Mouse (Mus musculus): ENCODE results near the gene Emc8. TPM values are rescaled to one million over a fixed set of nuclear protein-coding genes. Genes with fewer than 3 reads are reported as not detected.
A peak's percentile ranks its signal among the peaks of the same experiment; 100 is the strongest.

Gene Emc8
- total RNA-seq (2021): 10 to 100 TPM; 25.6 to 34.3 TPM
- long read RNA-seq, experiment 1, full-length matches to known transcripts: 13 of 16 reads
- long read RNA-seq, experiment 1, partial matches to known transcripts: 1 of 16 reads
- long read RNA-seq, experiment 1, other reads (novel, unspliced or antisense): 2 of 16 reads
- long read RNA-seq, experiment 2, full-length matches to known transcripts: 16 of 17 reads
- long read RNA-seq, experiment 2, partial matches to known transcripts: 0 of 17 reads
- long read RNA-seq, experiment 2, other reads (novel, unspliced or antisense): 1 of 17 reads

DNA sequence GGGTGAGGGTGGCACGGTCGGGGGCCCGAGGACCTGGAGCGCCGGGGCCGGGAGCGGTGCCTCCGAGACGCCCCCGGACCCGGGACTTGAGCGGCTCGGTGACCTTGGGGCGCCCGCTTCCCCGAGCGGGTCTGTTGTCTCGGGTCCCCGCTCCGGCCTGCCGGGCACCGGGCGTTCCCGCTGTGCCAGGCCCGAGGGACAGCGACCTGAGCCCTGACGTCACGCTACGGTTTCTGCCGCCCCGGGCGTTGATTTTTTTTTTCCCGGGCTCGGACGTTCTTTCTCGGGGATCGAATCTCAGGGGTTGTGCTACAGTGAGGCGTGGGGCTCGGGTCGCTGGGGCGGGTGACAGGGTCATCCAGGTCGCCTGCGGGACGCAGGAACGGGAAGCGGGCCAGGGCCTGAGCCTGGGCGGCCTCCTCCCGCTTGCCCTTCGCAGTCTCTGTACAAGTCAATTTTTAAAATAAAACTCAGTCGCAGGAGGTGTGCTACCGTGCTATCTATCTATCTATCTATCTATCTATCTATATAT lies at the start of gene Emc8:
TSS of gene Emc8 (minus strand) at position 200 of the 532 bp plus-strand sequence.
- peak; percentile 39 for DNase-seq
- intact Hi-C loops (cut with DNase I; ENCODE audit: low total_unique reads): no loop called here

DNA sequence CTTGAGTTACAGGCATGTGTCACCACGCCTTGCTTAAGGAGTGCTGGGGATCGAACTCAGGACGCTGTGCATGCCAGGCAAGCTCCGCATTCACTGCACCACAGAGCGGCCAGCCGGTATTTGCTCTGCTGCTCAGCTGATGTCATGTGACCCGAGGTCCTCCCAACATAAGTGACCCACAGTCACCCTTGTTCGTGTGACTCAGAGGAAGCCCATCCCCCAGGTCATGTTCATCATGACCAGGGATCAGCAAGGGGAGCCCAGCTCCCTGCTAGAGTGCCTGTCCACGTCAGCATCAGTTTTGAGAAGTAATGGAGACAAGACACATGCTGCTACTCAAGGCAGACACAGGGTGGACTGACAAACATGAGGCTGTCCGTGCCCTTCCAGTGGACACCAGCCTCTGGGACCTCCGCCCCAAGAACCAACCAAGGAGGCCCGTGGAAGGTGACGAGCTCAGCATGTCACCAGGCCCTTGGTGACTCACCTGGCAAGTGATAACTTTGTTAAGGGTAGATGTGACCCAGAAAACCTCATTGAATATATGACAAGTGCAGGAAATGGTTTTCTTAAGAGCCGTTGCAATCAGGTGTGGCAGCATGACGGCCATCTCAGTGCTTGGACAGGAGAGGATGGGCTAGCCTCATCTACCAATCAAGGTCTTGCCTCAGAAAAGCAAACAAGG lies 47.8 kb upstream of the Emc8 start:
- intact Hi-C loops (cut with DNase I; ENCODE audit: low total_unique reads): no loop called here
- no peak for DNase-seq

DNA sequence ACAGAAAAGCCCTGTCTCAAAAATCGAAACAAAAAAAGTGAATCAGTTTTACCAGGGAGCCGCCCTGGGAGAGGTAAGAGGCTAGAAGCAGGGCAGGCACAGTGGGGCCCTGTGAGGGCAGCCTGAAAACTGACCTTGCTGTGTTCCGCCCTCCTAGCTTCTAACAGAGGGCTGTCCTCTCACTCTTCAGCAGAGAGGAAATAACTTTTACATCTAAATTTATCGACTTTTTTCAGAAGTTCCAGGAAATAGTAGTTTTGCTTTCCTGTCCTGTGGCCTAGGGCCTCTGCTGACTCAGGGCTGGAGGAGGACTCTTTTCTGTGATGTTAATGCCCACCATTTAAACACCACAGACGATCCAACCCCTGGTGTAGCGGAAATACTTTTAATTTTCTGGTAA lies 46.8 kb upstream of the Emc8 start:
- DNase-seq: no peak
- intact Hi-C loops (cut with DNase I; ENCODE audit: low total_unique reads): no loop called here

DNA sequence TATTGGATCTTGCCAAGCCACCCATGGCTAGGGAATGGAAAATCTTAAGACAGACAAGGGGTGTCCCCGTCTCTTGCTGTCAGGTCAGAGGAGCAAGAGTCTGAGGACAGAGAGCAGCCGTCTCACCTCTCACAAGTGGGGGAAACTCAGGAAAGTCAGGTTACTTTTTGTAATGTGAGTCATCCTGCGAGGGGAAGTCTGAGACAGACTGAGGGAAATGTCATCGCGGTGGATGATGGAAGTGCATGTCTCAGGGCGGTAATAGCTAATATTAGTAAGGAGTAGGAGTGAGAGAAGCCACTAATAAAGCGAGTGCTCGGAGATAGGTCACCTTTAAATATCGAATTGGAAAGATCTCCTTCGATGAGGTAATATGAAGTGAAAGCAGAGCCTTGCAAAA lies 40.8 kb upstream of the Emc8 start:
- intact Hi-C loops (cut with DNase I; ENCODE audit: low total_unique reads): no loop called here
- DNase-seq: no peak

DNA sequence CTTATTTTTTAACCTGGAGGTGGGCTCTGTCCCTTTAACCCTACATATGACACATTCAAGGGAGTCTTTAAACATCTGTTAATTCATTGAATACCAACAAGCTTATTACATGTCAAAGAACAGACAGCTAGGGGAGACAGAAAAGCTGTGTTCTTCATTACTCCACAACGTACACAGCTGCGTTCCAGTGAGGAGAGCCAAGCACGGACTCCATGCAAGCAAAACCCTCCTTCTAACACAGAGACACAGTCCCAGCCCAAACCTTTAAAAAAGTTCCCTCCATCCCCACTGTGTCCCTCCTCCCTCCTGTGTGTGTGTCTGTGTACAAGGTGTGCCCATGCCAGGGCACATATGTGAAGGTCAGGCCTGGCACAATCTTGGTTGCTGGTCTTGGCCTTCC lies 37.8 kb upstream of the Emc8 start:
- intact Hi-C loops (cut with DNase I; ENCODE audit: low total_unique reads): no loop called here
- DNase-seq: no peak

DNA sequence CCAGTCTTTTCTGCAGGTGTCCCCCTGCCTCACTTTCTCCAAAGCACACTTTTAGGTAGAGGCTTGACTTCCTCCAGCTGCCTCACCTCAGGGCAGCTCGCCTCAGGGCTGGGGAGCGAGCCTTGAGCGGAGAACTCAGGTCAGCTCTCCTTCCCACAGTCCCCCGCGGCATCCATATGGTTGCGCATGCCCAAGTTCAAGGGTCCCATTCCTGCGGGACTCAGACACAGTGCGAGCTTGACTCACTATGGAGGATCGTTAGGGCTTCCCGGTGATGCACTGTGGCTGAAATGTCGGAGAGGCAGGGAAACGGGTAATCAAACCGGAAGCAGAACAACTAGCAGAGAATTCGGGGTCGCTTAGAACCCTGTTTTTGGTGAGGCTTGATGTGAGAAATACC lies 36.8 kb upstream of the Emc8 start:
- DNase-seq: no peak
- intact Hi-C loops (cut with DNase I; ENCODE audit: low total_unique reads): no loop called here

DNA sequence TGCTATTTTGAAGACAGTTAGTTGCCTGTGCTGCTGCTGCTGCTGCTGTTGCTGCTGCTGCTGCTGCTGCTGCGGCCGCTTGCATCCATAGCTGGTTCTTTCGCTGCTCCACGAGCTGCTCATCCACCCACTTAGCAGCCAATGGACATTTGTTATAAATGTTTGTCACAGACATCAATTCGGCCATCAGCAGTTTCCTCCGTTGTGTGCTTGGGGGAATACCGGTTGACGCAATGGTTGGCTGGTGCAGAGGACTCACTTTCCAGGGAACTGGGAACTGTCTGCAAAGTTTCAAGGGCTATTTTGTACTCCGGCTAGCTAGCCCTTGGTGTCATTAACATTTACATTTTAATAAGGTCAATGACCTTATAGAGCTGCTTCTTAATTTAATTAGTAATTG lies 35.8 kb upstream of the Emc8 start:
- intact Hi-C loops (cut with DNase I; ENCODE audit: low total_unique reads): no loop called here
- DNase-seq: peak; percentile 41

DNA sequence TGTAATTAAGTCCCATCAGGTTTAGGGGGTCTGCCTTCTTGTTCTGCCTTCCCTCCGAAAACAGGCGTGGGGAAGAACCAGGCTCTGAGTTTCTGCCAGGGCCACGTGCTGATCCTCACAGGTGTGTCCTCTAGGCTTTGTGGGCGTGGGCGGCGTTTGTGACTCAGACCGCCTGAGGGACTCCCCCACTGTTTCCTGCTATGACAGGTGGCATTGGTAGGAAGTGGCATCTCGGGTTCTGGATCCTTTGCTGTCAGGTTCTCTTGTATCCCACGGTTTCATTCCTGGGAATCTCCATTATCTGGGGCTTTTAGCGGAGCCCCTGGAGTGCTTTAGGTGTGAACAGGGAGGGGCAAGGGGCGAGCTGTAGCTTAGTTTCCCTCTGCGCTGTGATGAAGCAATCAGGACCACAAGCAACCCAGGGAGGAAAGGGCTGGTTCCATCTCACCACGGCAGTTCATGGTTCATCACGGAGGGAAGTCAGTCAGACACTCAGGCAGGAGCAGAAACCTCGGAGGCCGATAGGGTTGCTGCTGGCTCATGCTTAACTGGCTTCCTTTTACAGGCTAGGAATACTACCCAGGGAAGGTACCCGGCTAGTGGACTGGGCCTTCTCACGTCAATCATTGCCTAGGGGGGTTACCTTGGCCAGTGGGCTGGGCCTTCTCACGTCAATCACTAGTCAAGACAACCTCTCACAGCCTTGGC lies 33.5 kb upstream of the Emc8 start:
- intact Hi-C loops (cut with DNase I; ENCODE audit: low total_unique reads): no loop called here
- no peak for DNase-seq

DNA sequence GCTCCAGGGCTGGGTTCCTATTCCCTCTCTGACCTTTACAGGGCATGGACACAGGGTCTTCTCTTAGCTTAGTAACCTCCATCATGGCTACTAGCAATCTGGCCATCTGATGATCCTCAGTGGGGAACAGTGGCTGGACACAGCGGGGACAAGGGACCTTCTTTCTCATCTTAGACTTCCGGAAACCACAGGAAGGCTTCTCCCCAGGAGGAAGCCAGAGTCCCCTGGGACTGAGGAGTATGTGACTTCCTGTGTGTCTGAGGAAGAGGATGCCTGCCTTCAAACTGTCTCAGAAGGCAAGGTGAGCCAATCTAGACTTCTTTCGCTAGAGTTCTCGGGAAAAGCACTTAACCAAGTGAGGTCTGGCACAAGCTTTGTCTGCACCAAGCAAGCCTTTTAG lies 31.7 kb upstream of the Emc8 start:
- intact Hi-C loops (cut with DNase I; ENCODE audit: low total_unique reads): no loop called here
- DNase-seq: no peak

DNA sequence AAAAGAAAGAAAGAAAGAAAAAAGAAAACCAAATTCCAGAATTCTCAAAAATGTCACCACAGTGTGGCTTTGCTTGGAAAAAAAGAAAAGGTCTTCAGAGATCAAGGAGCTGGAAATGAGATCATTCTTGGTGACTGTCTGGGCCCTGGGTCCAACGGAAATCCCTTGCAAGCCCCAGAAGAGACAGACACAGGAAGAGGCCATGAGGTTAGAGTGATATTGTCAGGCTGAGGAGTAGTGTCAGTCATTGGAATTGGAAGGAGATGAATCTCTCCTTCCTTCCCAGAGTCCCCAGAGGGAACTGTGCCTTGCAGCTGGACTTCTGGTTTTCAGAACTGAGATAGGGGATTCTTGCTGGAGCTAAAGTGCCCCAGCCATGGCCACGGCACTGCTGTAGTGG lies 31.2 kb upstream of the Emc8 start:
- intact Hi-C loops (cut with DNase I; ENCODE audit: low total_unique reads): no loop called here
- no peak for DNase-seq

DNA sequence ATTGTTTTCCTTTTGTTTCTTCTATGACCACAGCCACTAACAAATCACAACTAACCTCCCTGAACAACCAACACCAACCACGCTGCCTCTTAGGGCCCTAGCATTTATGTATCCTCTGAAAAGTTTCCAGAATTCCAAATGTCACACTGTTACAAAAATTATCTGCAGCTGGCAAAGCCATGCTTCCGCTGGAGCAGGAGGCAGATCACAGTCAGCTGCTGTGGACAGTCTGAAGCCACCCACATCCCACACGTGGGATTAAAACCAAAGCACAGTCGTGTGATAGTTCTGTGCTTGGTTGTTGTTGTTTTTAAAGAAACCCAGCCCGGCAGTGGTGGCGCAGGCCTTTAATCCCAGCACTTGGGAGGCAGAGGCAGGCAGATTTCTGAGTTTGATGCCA lies 30.7 kb upstream of the Emc8 start:
- intact Hi-C loops (cut with DNase I; ENCODE audit: low total_unique reads): no loop called here
- no peak for DNase-seq

DNA sequence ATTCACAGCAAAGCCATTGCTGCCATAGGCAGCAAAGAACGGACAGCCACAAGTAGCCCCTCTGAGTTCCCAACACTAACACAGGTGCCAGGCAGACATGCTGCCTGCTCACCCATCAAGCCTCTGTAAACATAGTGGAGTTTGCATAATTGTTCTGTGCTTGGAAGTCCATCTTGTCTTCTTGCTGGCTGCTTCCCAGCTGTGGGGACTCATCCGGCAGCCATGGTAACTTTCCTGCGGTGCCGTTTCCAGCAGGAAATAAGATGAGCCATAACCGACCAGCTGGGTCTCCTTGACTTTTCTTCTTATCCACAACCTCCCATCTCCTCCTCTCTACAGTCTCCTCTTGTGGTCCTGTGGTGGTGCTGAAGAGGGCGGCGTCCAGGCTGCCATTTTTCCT lies 30.1 kb upstream of the Emc8 start:
- intact Hi-C loops (cut with DNase I; ENCODE audit: low total_unique reads): no loop called here

DNA sequence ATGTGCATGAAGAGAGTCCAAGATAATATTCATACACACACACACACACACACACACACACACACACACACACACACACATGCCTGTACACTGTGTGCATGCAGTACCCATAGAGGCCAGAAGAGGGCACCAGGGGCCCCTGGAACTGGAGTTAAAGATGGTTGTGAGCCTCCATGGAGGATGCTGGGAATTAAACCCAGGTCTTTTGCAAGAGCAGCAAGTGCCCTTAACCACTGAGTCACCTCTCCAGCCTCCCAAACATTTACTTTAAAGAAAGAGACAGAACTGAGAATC lies 29.6 kb upstream of the Emc8 start:
- no peak for DNase-seq
- intact Hi-C loops (cut with DNase I; ENCODE audit: low total_unique reads): no loop called here

More for the DNA sequence above, 30.1 kb upstream of the Emc8 start:
- DNase-seq: no peak

DNA sequence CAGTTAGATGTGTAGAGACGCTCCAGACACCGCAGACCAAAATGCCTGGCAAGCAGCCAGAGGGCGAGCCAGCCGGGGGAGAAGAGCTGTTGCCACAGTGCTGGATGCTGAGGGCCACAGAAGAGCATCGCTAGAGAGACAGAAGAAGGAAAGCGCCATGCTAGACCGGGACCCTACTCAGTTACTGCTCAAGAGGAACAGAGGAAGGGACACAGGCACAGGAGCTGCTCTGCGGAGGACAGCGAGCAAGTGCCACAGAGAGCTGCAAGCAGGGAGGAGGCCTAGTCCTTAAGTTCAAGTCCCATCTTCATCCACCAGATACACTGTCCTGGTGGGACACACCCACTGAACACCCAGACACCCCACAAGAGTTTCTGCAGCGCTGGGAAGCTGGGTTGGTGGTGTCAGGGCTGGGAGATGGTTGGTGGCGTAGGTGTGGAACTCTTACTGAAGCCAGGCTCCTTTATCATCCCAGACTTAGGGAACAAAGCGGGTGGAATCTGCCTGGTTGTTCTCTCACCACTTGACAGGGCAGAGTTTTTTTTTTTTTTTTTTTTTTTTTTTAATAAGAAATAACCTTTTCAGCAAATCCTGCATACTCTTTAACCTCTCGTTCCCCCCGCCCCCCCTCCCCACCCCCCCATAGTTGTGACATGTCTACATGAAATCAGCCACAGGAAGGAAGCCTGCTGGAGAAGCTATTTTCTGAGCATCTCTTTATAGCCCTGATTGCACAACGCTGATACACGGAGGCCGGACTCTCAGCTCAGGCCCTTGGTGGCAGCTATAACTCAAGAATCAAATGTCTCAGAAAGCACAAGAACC lies 29.0 kb upstream of the Emc8 start:
- intact Hi-C loops (cut with DNase I; ENCODE audit: low total_unique reads): no loop called here
- peak; percentile 68 for DNase-seq

DNA sequence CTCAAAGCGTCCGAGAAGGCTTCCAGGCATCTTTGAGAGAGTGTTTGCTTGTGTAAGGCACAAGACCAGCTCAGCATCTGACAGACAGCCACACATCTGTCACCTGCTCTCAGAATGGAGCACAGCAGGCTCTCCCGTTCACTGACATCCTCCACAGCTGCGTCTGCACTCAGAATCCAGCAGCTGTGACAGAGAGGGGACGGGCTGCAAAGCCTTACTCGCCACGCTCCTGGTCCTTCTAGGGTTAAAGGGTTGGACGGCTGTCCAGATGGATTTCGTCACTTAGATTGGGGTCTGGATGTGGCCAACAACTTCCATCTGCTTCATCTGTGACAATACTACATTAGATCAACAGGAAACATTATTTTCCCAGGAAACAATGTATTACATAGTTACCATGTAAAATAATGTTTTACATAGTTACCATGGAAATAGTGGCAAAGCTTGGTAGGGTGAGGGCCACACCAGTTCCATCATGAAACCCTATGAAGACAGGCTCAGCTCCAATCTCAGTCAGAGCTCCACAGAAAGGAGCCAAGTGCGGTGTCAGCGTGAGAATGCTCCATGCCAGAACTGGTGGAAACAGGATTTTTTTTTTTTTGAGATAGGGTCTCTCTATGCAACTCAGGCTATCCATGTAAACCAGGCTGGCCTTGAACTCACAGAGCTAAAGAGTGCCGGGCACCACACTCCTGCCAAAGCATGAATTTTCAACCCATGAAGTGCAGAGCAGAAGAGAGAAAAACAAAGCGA lies 28.2 kb upstream of the Emc8 start:
- intact Hi-C loops (cut with DNase I; ENCODE audit: low total_unique reads): no loop called here
- DNase-seq: peak; percentile 44

DNA sequence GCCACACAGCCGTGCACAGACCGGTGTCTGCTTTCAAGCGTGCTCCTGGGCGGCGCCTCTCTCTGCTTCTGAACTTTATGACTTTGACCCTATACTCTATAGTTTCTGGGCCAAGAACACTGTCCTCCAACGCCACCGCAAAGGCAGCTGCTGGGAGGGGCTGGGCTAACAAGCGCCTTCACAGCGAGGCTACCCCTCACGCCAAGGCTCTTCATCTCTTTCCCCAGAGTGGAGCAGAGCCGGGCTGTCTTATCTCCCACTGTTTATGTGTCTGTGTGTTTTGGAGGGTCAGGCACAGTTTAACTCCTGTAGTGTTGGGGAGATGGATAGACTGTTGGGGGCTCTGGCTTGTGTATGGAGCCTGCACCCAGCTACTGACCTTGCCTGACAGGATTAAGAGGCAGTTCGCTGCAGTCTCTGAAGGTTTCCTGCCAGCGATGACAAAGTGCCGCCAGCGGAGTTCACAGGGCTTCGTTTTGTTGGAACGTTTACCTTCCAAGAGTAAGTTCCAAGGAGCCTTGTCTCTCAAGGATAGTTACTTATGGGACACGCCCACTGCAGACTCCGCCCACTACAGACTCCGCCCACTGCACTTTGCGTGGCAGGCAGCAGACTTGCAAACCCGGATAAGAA lies 25.6 kb upstream of the Emc8 start:
- intact Hi-C loops (cut with DNase I; ENCODE audit: low total_unique reads): no loop called here
- DNase-seq: no peak

DNA sequence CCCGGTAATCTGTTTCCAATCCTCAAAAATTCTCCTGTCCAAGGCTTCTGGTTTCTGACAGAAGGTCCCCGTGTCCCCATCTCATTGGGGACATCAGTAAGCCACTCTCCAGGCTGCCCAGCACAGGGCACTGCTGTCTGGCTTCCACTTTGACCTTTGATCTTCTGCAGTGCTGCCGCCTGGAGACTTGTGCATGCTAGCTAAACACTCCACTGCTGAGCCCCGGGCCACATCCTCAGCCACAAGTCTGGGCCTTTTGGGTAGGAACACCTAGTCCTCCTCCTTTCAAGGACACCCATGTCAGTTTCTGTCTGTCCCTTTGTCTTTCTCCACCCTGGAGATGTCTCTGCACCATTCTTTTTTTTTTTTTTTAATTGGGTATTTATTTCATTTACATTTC lies 24.6 kb upstream of the Emc8 start:
- DNase-seq: no peak
- intact Hi-C loops (cut with DNase I; ENCODE audit: low total_unique reads): no loop called here

DNA sequence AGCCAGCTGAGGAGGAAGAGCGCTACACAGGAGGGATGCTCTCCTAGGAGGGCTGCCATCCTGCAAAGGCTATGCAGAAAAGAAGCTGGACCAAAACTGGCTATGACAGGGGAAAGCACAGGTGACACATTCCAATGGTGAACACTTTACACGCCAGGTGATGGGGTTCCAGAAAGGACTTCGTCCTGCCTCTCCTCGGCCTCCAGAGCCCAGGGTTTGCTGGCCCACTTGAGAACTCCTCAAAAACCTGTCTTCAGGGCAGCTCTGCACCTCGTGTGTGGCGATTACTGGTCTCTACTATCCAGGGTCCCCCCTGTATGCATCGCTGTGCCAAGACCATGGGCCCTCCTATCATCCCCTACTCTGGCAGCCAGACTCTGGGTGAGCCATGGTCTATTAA lies 20.1 kb upstream of the Emc8 start:
- intact Hi-C loops (cut with DNase I; ENCODE audit: low total_unique reads): no loop called here
- no peak for DNase-seq

DNA sequence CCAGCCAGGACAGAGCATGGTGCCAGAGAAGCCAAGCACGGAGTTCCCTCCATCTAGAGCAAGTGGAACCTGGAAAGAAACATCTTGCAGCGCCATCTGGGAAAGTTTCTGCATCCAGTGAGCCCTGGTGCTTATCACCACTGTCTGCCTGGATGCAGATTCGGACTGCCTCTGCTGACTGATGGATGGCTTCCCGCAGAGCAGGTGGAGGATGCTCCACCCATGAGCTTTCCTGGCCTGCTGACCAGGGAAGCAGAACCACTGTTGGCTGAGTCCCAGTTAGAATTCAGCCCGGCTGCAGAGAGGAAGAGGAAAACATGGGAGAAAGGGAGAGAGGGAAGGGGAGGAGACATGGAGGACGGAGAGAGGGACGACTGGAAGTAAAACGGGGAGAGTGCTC lies 19.4 kb upstream of the Emc8 start:
- intact Hi-C loops (cut with DNase I; ENCODE audit: low total_unique reads): no loop called here
- DNase-seq: peak; percentile 53
